In the genomic region with DNA sequence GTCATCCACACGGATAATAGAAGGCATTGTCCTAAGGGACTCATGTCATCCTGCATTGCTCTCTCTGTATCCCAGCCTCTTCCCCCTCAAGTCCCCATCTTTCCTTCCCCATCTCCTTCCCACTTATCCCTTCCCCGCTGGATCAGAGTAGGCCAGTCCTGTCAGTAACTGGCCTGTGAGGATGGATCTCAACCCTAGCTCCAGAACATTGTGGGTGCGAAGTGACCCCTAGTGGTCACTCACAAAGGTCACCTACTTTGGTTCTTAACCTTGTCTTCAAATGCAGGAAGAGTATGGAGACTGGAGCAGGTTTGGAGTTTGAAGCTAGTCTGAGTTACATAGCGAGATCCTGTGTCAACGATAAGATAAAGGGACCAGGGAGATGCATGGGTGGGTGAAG, we compare ENCODE assay signal across 8 mouse cellular contexts. TPM values are rescaled to one million over a fixed set of nuclear protein-coding genes. Genes with fewer than 3 reads are reported as not detected.
DNase-seq lines count a peak whose midpoint lies in the region; ATAC-seq and TF ChIP-seq lines count a peak whose summit lies in the region.

No protein-coding gene starts in this region.

- peak; percentile 22 for DNase-seq in thymus, adult 2 months
- no peak for DNase-seq in thymus, adult 18-20 months
- peak; percentile 76 for DNase-seq in embryonic facial prominence, embryonic 14.5 days (ENCODE audit: low spot score)
- peak; percentile 78 for DNase-seq in heart, postnatal 4 days
- peak; percentile 69 for DNase-seq in limb, embryonic 11.5 days (ENCODE audit: low spot score)
- no peak for DNase-seq in spleen, adult 12 weeks (ENCODE audit: low spot score)

- WGBS in thymus, adult 2 months = 46% methylated on average over 5 of the region's 5 CpGs
- WGBS in bone marrow, adult 2 months = 15% methylated on average over 5 of the region's 5 CpGs
- 35% methylated on average over 5 of the region's 5 CpGs for WGBS in embryonic facial prominence, embryonic 14.5 days
- 36% methylated on average over 5 of the region's 5 CpGs for WGBS in limb, embryonic 11.5 days

- no peak for TF ChIP-seq CTCF in thymus, adult 2 months (IDR thresholded peaks at IDR 0.05; ENCODE audit: borderline replicate concordance, control insufficient read depth, extremely low read depth, insufficient read depth, low read length, poor library complexity)
- TF ChIP-seq CTCF in bone marrow, adult 2 months (IDR thresholded peaks at IDR 0.05; ENCODE audit: control insufficient read depth, insufficient read depth, low read length) = peak; percentile 67

- H3K4me2 ChIP-seq in embryonic facial prominence, embryonic 14.5 days (ENCODE audit: low read depth, low read length) = no peak overlapping the region
- H3K4me2 ChIP-seq in limb, embryonic 11.5 days (ENCODE audit: low read depth, severe bottlenecking) = no peak overlapping the region

- TF ChIP-seq POLR2A in thymus, adult 2 months (IDR thresholded peaks at IDR 0.05; ENCODE audit: control insufficient read depth, extremely low read depth, insufficient read depth, low read length, poor library complexity) = no peak
- no peak for TF ChIP-seq POLR2A in bone marrow, adult 2 months (IDR thresholded peaks at IDR 0.05; ENCODE audit: borderline replicate concordance, control insufficient read depth, low read depth, low read length)

- no peak overlapping the region for H3K27ac ChIP-seq in thymus, adult 2 months (ENCODE audit: control insufficient read depth, insufficient read depth, low read length)
- H3K27ac ChIP-seq in bone marrow, adult 2 months (ENCODE audit: control insufficient read depth, insufficient read depth, low read depth, low read length, poor library complexity) = no peak overlapping the region
- H3K27ac ChIP-seq in embryonic facial prominence, embryonic 14.5 days (replicated peaks; ENCODE audit: low read depth, low read length) = no peak overlapping the region
- H3K27ac ChIP-seq in limb, embryonic 11.5 days (replicated peaks; ENCODE audit: low read depth, low read length) = no peak overlapping the region

- H3K9ac ChIP-seq in embryonic facial prominence, embryonic 14.5 days (ENCODE audit: low read depth, low read length) = no peak overlapping the region
- H3K9ac ChIP-seq in limb, embryonic 11.5 days (ENCODE audit: low read length) = no peak overlapping the region

- ATAC-seq in embryonic facial prominence, embryonic 14.5 days (ENCODE audit: low read depth) = peak; percentile 63; the same call in 1 of the 2 replicates
- no peak for ATAC-seq in limb, embryonic 11.5 days (ENCODE audit: insufficient number of reproducible peaks, low FRiP score, low TSS enrichment, low read depth)
- peak; percentile 68; the same call in 1 of the 2 replicates for ATAC-seq in neutrophil, adult 5-6 weeks (ENCODE audit: extremely low read depth, insufficient number of reproducible peaks, low FRiP score, poor library complexity, severe bottlenecking)

- H3K27me3 ChIP-seq in thymus, adult 2 months (ENCODE audit: control insufficient read depth, insufficient read depth, low read length) = no peaks in the 10 kb centered on the region
- no peaks in the 10 kb centered on the region for H3K27me3 ChIP-seq in embryonic facial prominence, embryonic 14.5 days (replicated peaks; ENCODE audit: control insufficient read depth, insufficient read depth, low read length)
- H3K27me3 ChIP-seq in limb, embryonic 11.5 days (ENCODE audit: control insufficient read depth, insufficient read depth, low read length) = no peaks in the 10 kb centered on the region

- no peaks in the 10 kb centered on the region for H3K36me3 ChIP-seq in thymus, adult 2 months (ENCODE audit: control insufficient read depth, insufficient read depth, low read length)
- no peaks in the 10 kb centered on the region for H3K36me3 ChIP-seq in embryonic facial prominence, embryonic 14.5 days (ENCODE audit: control insufficient read depth, insufficient read depth, low read length)
- H3K36me3 ChIP-seq in limb, embryonic 11.5 days (ENCODE audit: control insufficient read depth, insufficient read depth, low read length) = no peaks in the 10 kb centered on the region

- H3K4me1 ChIP-seq in thymus, adult 2 months (replicated peaks; ENCODE audit: control insufficient read depth, insufficient read depth, low read length) = peaks cover 7% of the 10 kb centered on the region
- H3K4me1 ChIP-seq in bone marrow, adult 2 months (ENCODE audit: control insufficient read depth, insufficient read depth, low read length) = peaks cover 1% of the 10 kb centered on the region; the same call in 1 of the 2 replicates
- peaks cover 4% of the 10 kb centered on the region; the same call in 1 of the 2 replicates for H3K4me1 ChIP-seq in embryonic facial prominence, embryonic 14.5 days (ENCODE audit: control insufficient read depth, insufficient read depth, low read length)
- H3K4me1 ChIP-seq in limb, embryonic 11.5 days (ENCODE audit: control insufficient read depth, insufficient read depth, low read length) = peaks cover 7% of the 10 kb centered on the region; the same call in 1 of the 2 replicates

- H3K9me3 ChIP-seq in embryonic facial prominence, embryonic 14.5 days (ENCODE audit: control insufficient read depth, low read length) = no peaks in the 10 kb centered on the region
- H3K9me3 ChIP-seq in limb, embryonic 11.5 days (ENCODE audit: control insufficient read depth, low read length) = no peaks in the 10 kb centered on the region

- H3K4me3 ChIP-seq in thymus, adult 2 months (ENCODE audit: control insufficient read depth, insufficient read depth, low read length) = no peak overlapping the region
- H3K4me3 ChIP-seq in bone marrow, adult 2 months (replicated peaks; ENCODE audit: control insufficient read depth, low read depth, low read length) = no peak overlapping the region
- H3K4me3 ChIP-seq in embryonic facial prominence, embryonic 14.5 days (ENCODE audit: low read depth, low read length) = no peak overlapping the region
- H3K4me3 ChIP-seq in limb, embryonic 11.5 days (ENCODE audit: low read depth, low read length) = no peak overlapping the region

RNA-seq across cellular contexts. Expression of gene Tmigd1, which starts 7.7 kb away (rescaled TPM):
- 0.11 and 0.46 TPM in 2 replicates for polyA plus RNA-seq in thymus, adult 2 months (2012; rRNA removed)
- 1.8 TPM in 1 of 2 replicates, not detected in the other for polyA plus RNA-seq in bone marrow, adult 2 months (2011; ENCODE audit: insufficient read depth, insufficient read length, low replicate concordance, missing spikeins)
- polyA plus RNA-seq in embryonic facial prominence, embryonic 14.5 days (2014; fragmentation: Nextera tagmentation; extraction: Ambion mirVana) = 0.62 and 1.5 TPM in 2 replicates
- total RNA-seq in heart, postnatal 4 days (2021) = under 1 TPM in 1 of 2 experiments, not detected in 1; 0.59 TPM
- polyA plus RNA-seq in limb, embryonic 11.5 days (2014; fragmentation: Nextera tagmentation; extraction: Ambion mirVana) = not detected in 2 replicates
- total RNA-seq in neutrophil, adult 5-6 weeks (2017) = not detected in 2 replicates

RNA-seq across cellular contexts. Expression of gene Blmh, which starts 30.4 kb away (rescaled TPM):
- polyA plus RNA-seq in thymus, adult 2 months (2012; rRNA removed) = 22.1 and 22.7 TPM in 2 replicates
- 31.2 and 38.4 TPM in 2 replicates for polyA plus RNA-seq in bone marrow, adult 2 months (2011; ENCODE audit: insufficient read depth, insufficient read length, low replicate concordance, missing spikeins)
- 127 and 137 TPM in 2 replicates for polyA plus RNA-seq in embryonic facial prominence, embryonic 14.5 days (2014; fragmentation: Nextera tagmentation; extraction: Ambion mirVana)
- total RNA-seq in heart, postnatal 4 days (2021) = 10 to 100 TPM; 66.1 to 74.4 TPM
- 171 and 181 TPM in 2 replicates for polyA plus RNA-seq in limb, embryonic 11.5 days (2014; fragmentation: Nextera tagmentation; extraction: Ambion mirVana)
- total RNA-seq in neutrophil, adult 5-6 weeks (2017) = 61.8 and 71.1 TPM in 2 replicates

RNA-seq across cellular contexts. Expression of gene Cpd, which starts 47.4 kb away (rescaled TPM):
- polyA plus RNA-seq in thymus, adult 2 months (2012; rRNA removed) = 6.7 and 7.5 TPM in 2 replicates
- polyA plus RNA-seq in bone marrow, adult 2 months (2011; ENCODE audit: insufficient read depth, insufficient read length, low replicate concordance, missing spikeins) = 3.1 and 5.3 TPM in 2 replicates
- polyA plus RNA-seq in embryonic facial prominence, embryonic 14.5 days (2014; fragmentation: Nextera tagmentation; extraction: Ambion mirVana) = 22.7 and 23.2 TPM in 2 replicates
- 10 to 100 TPM; 66.0 to 66.4 TPM for total RNA-seq in heart, postnatal 4 days (2021)
- polyA plus RNA-seq in limb, embryonic 11.5 days (2014; fragmentation: Nextera tagmentation; extraction: Ambion mirVana) = 14.3 and 14.8 TPM in 2 replicates
- 107 and 114 TPM in 2 replicates for total RNA-seq in neutrophil, adult 5-6 weeks (2017)

Comparison
In these comparisons a context has a peak if more than half of its experiments do, and no peak if none do; other contexts are left out.
1. DNase-seq: peak in thymus, adult 2 months (single experiment), embryonic facial prominence, embryonic 14.5 days (single experiment), heart, postnatal 4 days (single experiment) and limb, embryonic 11.5 days (single experiment); none in thymus, adult 18-20 months (0 of 2) and spleen, adult 12 weeks (single experiment).